ENCODE assay signal across 19 mouse cellular contexts in genomic region chr11:51084527-51084926, GRCm38 (mm10). TPM values are rescaled to one million over a fixed set of nuclear protein-coding genes. Genes with fewer than 3 reads are reported as not detected.
DNase-seq lines count a peak whose midpoint lies in the region; ATAC-seq and TF ChIP-seq lines count a peak whose summit lies in the region.
"Had no signal": no experiment of that assay in that cellular context is flagged by ENCODE, and none has a peak within 500 bp of the region (broad histone marks: within the 10 kb centered on the region; RNA-seq: fewer than 3 reads in every experiment).

No protein-coding gene starts in this region.

- ATAC-seq in lung, postnatal 0 days: no peak
- ATAC-seq: forebrain, embryonic 16.5 days; intestine, embryonic 16.5 days; liver, postnatal 0 days had no signal

- no peak overlapping the region for H3K9ac ChIP-seq in lung, postnatal 0 days (replicated peaks; ENCODE audit: low read depth)
- H3K9ac ChIP-seq: heart, embryonic 15.5 days; hindbrain, embryonic 12.5 days; limb, embryonic 13.5 days; liver, postnatal 0 days had no signal

- 36% methylated on average over 7 of the region's 7 CpGs for WGBS in lung, postnatal 0 days

- H3K4me2 ChIP-seq in lung, postnatal 0 days (replicated peaks; ENCODE audit: low read depth, low read length): no peak overlapping the region
- H3K4me2 ChIP-seq: heart, embryonic 15.5 days; hindbrain, embryonic 12.5 days; limb, embryonic 13.5 days had no signal

- no peaks in the 10 kb centered on the region for H3K36me3 ChIP-seq in lung, postnatal 0 days (ENCODE audit: insufficient read depth, low read length)
- H3K36me3 ChIP-seq: heart, embryonic 15.5 days; hindbrain, embryonic 12.5 days; limb, embryonic 13.5 days had no signal

- no peaks in the 10 kb centered on the region for H3K4me1 ChIP-seq in lung, postnatal 0 days (ENCODE audit: insufficient read depth, low read depth, low read length)
- H3K4me1 ChIP-seq: heart, embryonic 15.5 days; hindbrain, embryonic 12.5 days; limb, embryonic 13.5 days had no signal

- no peak overlapping the region for H3K4me3 ChIP-seq in lung, postnatal 0 days (ENCODE audit: low read depth, low read length)
- H3K4me3 ChIP-seq: heart, embryonic 15.5 days; hindbrain, embryonic 12.5 days; limb, embryonic 13.5 days had no signal

- H3K27ac ChIP-seq in lung, postnatal 0 days (ENCODE audit: low read length): no peak overlapping the region
- H3K27ac ChIP-seq: heart, embryonic 15.5 days; hindbrain, embryonic 12.5 days; limb, embryonic 13.5 days had no signal

- TF ChIP-seq EP300 in lung, postnatal 0 days (IDR thresholded peaks at IDR 0.05): no peak

- TF ChIP-seq CTCF in lung, postnatal 0 days (IDR thresholded peaks at IDR 0.05): no peak

- peak; percentile 15 to 27 for DNase-seq in cerebellum, postnatal 14 days
- no peak for DNase-seq in cerebellum, adult 9-11 months
- peak; percentile 39 for DNase-seq in lung, postnatal 0 days (ENCODE audit: low spot score)
- no peak for DNase-seq in lung, adult 18-20 months
- DNase-seq in brain, adult 2 months (ENCODE audit: low read depth, low spot score): peak; percentile 30
- DNase-seq in kidney, postnatal 25 days: peak; percentile 45 to 60
- no peak for DNase-seq in thymus, adult 18-20 months
- DNase-seq in urinary bladder, postnatal 10 days (ENCODE audit: low spot score): no peak
- DNase-seq: adrenal gland, postnatal 10 days; liver, postnatal 0 days; thymus, postnatal 14 days had no signal

- no peaks in the 10 kb centered on the region for H3K27me3 ChIP-seq in lung, postnatal 0 days (replicated peaks; ENCODE audit: insufficient read depth, low read length)
- H3K27me3 ChIP-seq: hindbrain, embryonic 12.5 days had no signal

- H3K9me3 ChIP-seq in lung, postnatal 0 days (ENCODE audit: low read length): no peaks in the 10 kb centered on the region
- H3K9me3 ChIP-seq: heart, embryonic 15.5 days; hindbrain, embryonic 12.5 days; limb, embryonic 13.5 days had no signal

RNA-seq across cellular contexts. Expression of gene Zfp354a, which starts 25.5 kb away (rescaled TPM):
- polyA plus RNA-seq in lung, postnatal 0 days (2015; fragmentation: Nextera tagmentation; extraction: Ambion mirVana): 5.7 and 5.9 TPM in 2 replicates

RNA-seq across cellular contexts. Expression of gene Olfr1375, which starts 36.6 kb away (rescaled TPM):
- polyA plus RNA-seq in lung, postnatal 0 days (2015; fragmentation: Nextera tagmentation; extraction: Ambion mirVana): not detected in 2 replicates
- polyA plus RNA-seq: cortical plate, adult 2 months; forebrain, embryonic 16.5 days; gonadal fat pad, adult 2 months; heart, embryonic 15.5 days; hindbrain, embryonic 12.5 days; intestine, embryonic 16.5 days; limb, embryonic 13.5 days; liver, postnatal 0 days; stomach, embryonic 14.5 days had no signal

Comparison
In these comparisons a context has a peak if more than half of its experiments do, and no peak if none do; other contexts are left out.
1. DNase-seq: peak in cerebellum, postnatal 14 days (2 of 2), lung, postnatal 0 days (single experiment), brain, adult 2 months (single experiment) and kidney, postnatal 25 days (2 of 2); none in cerebellum, adult 9-11 months (single experiment), lung, adult 18-20 months (0 of 2), thymus, adult 18-20 months (0 of 2) and urinary bladder, postnatal 10 days (single experiment).